Mouse (Mus musculus) heart, postnatal 0 days (tissue): Measurements from ENCODE around the gene Fam180a.

Experiments used
- CTCF ChIP-seq: IDR thresholded peaks from 2 replicates; pipeline ENCODE4 v1.5.1; 2016; ENCODE audit warnings: antibody characterized with exemption, control low read depth, low read depth
- EP300 ChIP-seq: IDR thresholded peaks from 2 replicates; pipeline ENCODE4 v1.6.1; 2016; ENCODE audit warnings: antibody characterized with exemption, low read depth

GRCm38 (mm10) chr6:35333632-35334031 lies 7.7 kb upstream of the Fam180a start:
- no peak for TF ChIP-seq CTCF
- TF ChIP-seq EP300, result no peak
